Mouse (Mus musculus) megakaryocyte, embryonic 14.5 days (primary cell): Measurements from ENCODE around the gene Mastl.

Experiments
- FLI1 ChIP-seq: IDR thresholded peaks from 2 replicates; pipeline ENCODE4 v1.6.1; 2012; ENCODE audit warnings: low read length, inconsistent platforms, mixed read lengths
- GATA1 ChIP-seq: IDR thresholded peaks from 3 replicates; pipeline ENCODE4 v1.6.1; 2012; ENCODE audit warnings: mixed read lengths, low read length, inconsistent platforms, borderline replicate concordance

DNA sequence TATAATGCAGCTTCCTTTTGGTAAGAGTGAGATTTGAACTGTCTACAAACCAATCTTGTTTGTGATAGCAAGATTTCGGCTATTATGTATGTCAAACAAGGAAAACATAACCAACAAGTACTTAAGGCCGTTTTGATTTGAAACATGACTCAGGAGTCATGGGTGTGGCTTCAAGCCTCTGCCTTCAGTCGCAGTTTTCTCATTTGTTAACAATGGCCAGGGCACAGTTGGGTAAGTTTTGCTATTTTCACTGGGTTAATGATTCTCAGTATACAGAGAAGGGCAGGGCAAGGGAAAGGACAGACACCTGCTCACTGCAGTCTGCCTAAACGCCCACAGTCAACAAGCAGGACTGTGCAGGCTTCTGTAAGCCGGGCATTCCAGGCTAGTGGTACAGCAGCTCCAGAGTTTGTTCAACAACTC, 614 bp downstream of the Mastl start:
- TF ChIP-seq GATA1 (no peak), FLI1 (no peak)
